Mouse (Mus musculus) spleen, postnatal 4 days (tissue): ENCODE measurements around the gene 1810065E05Rik.

ENCODE experiments used
- DNase-seq, 2 experiments: peaks; one replicate each; pipeline ENCODE4 v3.0.0; 2022; ENCODE audit warnings: low spot score in 2 of 2

1810065E05Rik gene

DNA sequence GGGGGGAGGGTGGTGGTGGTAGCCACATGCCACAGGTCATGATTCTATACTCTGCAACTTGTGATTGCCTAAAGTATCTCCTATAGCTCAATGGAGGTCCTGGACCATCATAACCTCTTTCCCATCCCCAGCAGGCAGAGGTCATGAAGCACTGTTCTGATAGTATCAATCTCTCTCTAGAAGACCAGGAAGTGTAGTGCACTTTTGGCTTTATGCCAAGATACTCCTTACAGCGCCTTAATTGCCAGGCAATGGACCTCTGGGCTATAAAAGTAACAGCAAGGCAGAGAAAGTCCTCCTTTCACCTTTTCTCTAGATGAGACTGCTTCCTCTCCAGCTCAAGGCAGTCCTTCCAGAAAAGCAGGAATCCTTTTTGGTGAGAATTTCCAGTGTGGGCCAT is at the start of gene 1810065E05Rik:
1810065E05Rik (plus strand) TSS at position 297 of the 400 bp plus-strand sequence.
- no peak for DNase-seq

DNA sequence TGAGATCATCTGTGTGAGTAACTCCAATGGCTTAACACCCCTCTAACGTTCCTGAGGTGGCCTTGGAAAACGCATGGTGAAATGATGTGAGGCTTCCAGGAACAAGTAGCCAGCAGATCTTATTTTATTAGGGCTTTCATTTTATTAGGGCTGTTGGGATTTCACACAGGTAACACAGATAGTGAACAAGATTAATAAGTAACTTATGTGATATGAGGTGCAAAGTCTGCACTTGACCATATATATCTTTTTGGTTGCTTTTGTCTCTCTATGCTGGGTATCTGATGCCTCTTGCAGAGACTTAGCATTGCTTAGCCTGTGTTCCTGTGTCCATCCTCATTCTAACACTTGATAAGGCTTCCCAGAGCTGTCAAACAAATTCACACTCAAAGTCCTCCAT is 43.6 kb upstream of the 1810065E05Rik start:
- no peak for DNase-seq

DNA sequence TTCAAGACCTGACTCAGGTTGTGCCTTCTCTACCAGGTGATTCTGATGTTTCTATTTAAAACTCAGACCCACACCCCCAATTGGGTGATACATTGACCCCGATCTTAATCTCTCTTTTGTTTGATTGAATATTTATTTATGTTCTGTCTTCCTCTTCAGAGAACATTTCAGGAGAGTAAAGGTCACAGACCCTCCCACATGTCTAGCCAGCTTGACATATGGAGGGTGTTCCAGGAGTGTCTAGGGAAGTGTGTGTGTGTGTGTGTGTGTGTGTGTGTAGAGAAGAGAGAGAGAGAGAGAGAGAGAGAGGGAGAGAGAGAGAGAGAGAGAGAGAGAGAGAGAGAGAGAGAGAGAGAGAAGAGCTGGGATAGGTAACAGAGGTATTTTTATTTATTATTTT is 43.2 kb upstream of the 1810065E05Rik start:
- no peak for DNase-seq

DNA sequence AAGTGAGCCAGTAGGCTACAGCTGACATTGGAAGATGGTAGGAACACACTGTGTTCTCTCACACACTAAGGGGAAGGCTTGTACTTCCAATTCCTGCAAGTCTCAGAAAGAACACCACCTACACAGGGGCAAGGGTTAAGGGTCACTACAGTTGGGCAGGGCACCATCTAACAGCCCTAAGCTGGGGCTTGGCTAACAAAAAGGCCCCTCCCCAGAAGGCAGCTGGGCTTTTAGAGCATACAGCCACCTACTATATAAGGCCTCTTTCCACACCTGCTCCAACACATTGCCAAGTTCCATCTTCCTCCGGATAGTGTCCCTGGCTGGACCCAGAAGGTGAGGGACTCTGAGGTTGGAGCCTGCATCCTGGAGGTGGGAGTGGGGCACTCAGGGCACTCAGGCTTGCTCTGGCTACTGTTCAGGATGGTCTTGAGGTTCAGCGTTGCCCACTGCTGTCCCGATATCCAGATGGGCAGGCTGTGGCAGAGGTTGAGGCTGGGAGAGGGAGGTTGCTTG is 42.1 kb upstream of the 1810065E05Rik start, which contains the start of gene Lypd8:
Lypd8 (plus strand) TSS at position 281 of the 516 bp plus-strand sequence.
- DNase-seq, result no peak

DNA sequence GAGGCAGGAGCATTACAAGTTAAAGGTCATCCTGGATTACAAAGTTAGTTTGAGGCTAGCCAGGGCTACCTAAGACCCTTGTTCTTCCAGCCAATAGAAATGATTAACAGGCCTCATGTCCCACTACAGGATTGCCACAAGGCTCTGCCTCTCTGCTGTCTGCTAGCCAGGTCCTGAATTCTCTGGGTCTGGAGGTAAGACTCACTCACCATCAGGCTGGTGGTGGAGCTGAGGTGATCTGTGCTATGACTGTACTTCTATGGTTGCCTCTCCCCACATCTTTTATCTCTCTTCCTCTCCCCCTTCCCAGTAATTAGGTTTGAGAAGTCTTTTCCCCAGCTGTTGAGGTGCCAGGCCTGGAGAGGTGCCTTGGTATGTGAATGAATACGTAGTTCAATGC is 41.4 kb upstream of the 1810065E05Rik start:
- no peak for DNase-seq

DNA sequence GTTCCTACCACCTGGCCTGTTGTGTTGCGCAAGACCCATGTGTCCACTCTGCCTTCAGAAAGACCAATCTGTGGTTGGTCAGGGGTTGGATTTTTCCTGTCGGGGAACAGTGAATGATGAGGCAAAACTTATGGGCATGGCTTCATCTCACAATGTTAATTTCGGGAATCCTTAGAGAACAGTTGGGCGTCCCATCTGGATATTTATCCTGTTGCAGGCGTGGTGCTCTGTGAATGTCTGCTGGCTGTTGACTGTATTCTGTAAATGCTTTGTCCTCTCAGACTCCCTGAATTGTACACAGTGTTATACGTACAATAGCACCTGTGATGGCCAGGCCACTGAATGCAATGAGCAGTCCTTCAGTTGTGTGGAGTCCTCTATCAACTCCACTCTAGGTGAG is 38.4 kb upstream of the 1810065E05Rik start:
- no peak for DNase-seq

DNA sequence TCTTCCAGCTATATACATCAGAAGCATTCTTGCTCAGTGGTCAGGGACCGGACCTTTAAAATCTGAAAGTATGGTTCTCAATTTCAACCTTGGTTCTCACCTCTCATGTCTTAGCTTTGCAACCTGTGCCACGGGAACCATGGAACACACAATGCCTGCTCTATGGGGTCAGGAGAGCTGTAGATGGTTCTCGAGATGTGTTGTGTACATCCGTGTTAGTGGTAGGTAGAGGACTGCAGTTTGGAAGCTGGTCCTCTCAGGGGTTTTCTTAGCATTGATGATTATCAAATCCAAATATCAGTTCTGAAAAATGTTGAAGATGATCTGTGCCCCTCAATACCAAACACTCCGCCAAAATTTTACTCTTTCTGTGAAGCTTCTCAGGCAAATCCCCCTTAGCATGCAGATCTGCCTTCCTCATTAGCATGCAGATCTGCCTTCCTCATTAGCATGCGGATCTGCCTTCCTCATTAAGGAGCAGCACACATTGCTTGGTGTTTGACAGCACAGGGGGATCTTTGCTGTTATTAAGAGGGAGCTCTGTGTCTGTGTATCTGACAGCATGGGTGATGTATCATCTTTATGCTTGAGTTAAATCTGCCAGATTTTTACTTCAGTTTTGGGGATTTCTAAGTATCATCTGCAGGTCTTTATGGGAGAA is 20.8 kb upstream of the 1810065E05Rik start:
- DNase-seq, result no peak

DNA sequence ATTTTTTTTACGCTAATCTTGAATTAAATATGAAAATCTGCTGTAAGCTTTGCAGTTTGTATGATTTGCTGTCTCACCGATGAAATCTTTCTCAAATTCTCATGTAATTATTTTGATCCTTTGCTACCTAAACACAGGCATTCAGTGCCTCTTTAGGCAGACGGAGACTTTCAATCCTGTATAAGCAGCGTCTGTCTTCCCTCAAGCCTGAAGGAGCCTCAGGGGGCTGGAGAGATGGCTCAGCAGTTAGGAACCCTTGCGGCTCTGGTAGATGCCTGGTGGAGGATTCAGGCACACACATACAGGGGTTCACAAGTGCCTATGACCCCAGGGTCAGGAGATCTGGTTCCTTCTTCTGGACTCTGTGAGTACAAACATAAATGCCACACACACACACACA is 20.3 kb upstream of the 1810065E05Rik start:
- DNase-seq, result no peak

DNA sequence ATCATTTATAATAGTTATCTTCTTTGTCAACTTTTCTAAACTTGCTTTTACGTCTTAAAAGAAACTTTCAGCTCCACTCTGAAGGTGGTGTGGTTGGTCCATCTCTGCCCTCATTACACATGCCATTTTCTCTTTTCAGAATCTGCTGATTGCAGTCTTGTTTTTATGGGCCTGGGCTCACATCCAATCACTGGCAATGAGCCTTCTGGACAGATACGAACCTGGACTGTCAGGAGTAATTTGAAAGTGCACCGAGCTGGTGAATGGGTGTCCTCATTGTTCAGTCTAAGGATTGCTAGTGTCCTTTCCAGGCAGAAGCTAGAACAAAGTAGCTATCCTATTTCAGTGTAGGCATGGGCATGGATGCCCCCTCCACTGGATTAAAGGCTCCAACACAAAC is 12.8 kb upstream of the 1810065E05Rik start:
- no peak for DNase-seq

DNA sequence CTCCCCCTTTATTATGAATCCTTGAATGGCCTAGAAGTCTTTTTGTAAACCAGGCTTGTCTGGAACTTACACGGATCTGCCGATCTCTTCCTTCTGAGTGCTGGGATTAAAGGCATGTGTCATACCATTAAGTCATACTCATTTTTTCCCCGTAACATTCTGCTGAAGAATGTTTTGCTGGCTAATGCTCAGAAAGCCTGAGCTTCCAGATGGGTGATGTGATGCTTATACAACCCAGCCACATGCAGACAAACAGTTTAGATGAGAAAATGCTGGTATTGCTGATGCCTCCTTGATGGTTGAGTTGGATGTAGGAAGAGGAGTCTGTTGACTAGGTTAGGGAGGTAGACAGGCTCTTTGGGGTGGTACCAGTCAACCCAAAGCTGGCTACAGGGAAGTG is 2.6 kb upstream of the 1810065E05Rik start:
- no peak for DNase-seq

DNA sequence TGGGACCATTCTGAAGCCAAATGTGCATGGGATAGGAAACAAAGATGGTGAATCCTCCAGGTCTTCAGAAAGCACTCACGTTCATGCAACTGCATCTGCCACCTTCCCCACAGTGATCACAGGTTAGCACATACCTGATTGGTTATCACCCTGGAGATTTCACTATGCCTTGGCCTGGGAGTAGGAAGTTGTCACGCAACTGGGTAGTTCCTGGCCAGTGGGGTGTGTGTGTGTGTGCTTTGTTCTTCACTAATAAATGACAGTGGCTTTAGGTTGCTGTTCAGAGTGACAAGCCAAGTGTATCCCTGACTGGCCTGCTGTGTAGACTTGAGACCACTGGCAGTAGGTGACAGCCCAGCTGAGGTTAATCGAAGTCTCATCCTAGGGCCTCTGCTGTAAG is 11.3 kb downstream of the 1810065E05Rik start, which contains the start of gene Gm12253:
Gm12253 (plus strand) TSS at position 301 of the 400 bp plus-strand sequence.
- no peak for DNase-seq

DNA sequence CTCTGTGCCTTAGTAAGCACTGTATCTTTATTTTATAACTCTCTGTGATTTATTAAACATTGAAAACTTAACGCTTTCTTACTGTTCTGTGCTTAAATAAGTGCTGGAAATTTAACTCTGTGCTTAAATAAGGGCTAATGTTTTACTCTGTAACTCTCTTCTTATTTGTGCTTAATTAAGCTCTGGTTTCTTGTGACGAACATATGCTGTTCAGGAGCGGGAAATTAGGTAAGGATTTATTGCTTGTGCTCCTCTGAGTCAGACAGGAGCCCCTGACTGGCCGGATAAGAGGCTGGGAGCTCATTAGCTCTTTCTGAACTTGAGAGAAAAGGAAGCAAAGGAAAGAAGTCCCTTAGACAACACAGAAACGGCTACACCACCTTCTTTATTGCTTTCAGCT is 17.0 kb downstream of the 1810065E05Rik start:
- no peak for DNase-seq

DNA sequence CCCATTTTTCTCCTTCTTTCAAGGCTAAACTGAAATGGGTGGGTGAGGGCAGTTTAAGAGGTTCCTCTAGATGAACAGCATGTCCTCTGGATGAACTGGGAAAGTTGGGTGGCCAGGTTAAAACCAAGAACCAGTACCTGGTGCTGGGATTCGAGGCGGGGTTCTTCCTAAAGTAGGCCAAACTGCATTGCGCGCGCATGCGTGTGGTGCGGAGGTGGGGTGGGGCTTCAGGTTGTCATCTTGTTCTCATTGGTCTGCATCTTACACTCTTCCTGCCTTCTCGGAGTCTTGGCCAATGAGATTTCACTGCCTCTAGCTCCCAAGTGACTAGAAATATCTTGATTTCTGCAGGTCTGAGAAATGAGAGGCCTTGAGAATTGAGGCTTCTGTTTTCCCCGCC is 31.8 kb downstream of the 1810065E05Rik start, which contains the start of gene Lypd9:
Lypd9 (minus strand) TSS at position 165 of the 400 bp plus-strand sequence.
- DNase-seq, result no peak

DNA sequence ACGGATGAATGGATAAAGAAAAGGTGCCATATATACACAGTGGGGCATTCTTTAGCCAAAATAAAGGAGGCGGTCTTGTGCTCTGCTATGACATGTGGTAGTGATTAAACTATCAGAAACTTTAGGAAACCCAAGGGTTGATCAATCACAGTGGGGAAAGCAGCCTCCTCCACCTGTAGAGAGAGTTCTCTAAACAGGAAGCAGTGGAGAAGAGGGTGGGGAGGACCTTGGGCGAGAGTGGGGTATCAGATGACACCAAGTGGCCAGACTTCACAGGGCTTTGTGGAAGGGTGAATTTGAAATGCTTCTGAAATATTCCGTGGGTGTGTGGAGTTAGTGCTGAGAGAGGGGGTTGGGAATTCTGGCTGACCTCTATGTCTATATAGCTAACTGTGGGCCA is 32.7 kb downstream of the 1810065E05Rik start:
- DNase-seq, result no peak

DNA sequence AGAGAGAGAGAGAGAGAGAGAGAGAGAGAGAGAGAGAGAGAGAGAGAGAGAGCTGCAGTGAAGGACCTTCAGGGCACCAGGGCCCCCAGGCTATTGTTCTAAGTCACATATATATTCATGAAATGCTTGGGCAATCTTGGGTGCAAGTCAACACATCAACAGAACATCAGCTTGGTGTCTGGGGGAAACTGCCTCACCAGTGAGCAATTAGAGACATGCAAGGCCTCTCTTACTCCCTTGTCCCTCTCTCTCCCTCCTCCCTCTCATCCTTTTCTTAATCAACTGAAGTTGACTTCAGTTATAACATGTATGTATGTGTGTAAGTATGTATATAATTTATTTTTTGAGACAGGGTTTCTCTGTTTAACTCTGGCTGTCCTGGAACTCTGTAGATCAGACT is 41.3 kb downstream of the 1810065E05Rik start, which contains the start of gene Olfr30:
Olfr30 (minus strand) TSS at position 101 of the 400 bp plus-strand sequence.
- no peak for DNase-seq
